In genomic region chr13:107983231-107983847, GRCm38 (mm10) we compare ENCODE assay signal across 36 mouse cellular contexts.
DNase-seq lines count a peak whose midpoint lies in the region; ATAC-seq and TF ChIP-seq lines count a peak whose summit lies in the region.
"Had no signal": no experiment of that assay in that cellular context is flagged by ENCODE, and none has a peak within 500 bp of the region (broad histone marks: within the 10 kb centered on the region; RNA-seq: fewer than 3 reads in every experiment).

No protein-coding gene starts in this region.

- no peak overlapping the region for H3K4me3 ChIP-seq in layer of hippocampus, adult 2 months
- H3K4me3 ChIP-seq in intestine, embryonic 15.5 days (replicated peaks): no peak overlapping the region
- H3K4me3 ChIP-seq in midbrain, embryonic 13.5 days (replicated peaks): no peak overlapping the region
- H3K4me3 ChIP-seq: embryonic facial prominence, embryonic 10.5 days; embryonic facial prominence, embryonic 15.5 days; forebrain, embryonic 12.5 days; heart, embryonic 10.5 days; heart, embryonic 15.5 days; hindbrain, embryonic 12.5 days; kidney, embryonic 15.5 days; limb, embryonic 10.5 days; limb, embryonic 15.5 days; liver, embryonic 13.5 days; midbrain, embryonic 10.5 days; neural tube, embryonic 13.5 days had no signal

- H3K36me3 ChIP-seq in intestine, embryonic 15.5 days: no peaks in the 10 kb centered on the region
- H3K36me3 ChIP-seq in midbrain, embryonic 13.5 days: no peaks in the 10 kb centered on the region
- H3K36me3 ChIP-seq: embryonic facial prominence, embryonic 10.5 days; embryonic facial prominence, embryonic 15.5 days; forebrain, embryonic 12.5 days; G1E; heart, embryonic 10.5 days; heart, embryonic 15.5 days; hindbrain, embryonic 12.5 days; kidney, embryonic 15.5 days; limb, embryonic 10.5 days; limb, embryonic 15.5 days; liver, embryonic 13.5 days; midbrain, embryonic 10.5 days; neural tube, embryonic 13.5 days had no signal

- TF ChIP-seq CTCF in layer of hippocampus, adult 2 months (conservative IDR thresholded peaks at IDR 0.05): peak; percentile 49

- ATAC-seq in intestine, embryonic 15.5 days: peak; percentile 41; the same call in 1 of the 2 replicates
- no peak for ATAC-seq in midbrain, embryonic 13.5 days
- ATAC-seq: activated CD4-positive, CD25-positive, alpha-beta regulatory T cell, adult 4 months; CD4-positive, CD25-positive, alpha-beta regulatory T cell, adult 4 months; forebrain, postnatal 0 days; hindbrain, postnatal 0 days had no signal

- H3K9ac ChIP-seq in intestine, embryonic 15.5 days: no peak overlapping the region
- H3K9ac ChIP-seq in midbrain, embryonic 13.5 days (replicated peaks): no peak overlapping the region
- H3K9ac ChIP-seq: embryonic facial prominence, embryonic 15.5 days; forebrain, embryonic 12.5 days; forebrain, postnatal 0 days; heart, embryonic 15.5 days; hindbrain, embryonic 12.5 days; kidney, embryonic 15.5 days; limb, embryonic 15.5 days; liver, embryonic 13.5 days; neural tube, embryonic 13.5 days had no signal

- no peak overlapping the region for H3K27ac ChIP-seq in layer of hippocampus, adult 2 months
- no peak overlapping the region for H3K27ac ChIP-seq in intestine, embryonic 15.5 days
- no peak overlapping the region for H3K27ac ChIP-seq in midbrain, embryonic 13.5 days
- H3K27ac ChIP-seq: embryonic facial prominence, embryonic 10.5 days; embryonic facial prominence, embryonic 15.5 days; forebrain, embryonic 12.5 days; heart, embryonic 10.5 days; heart, embryonic 15.5 days; hindbrain, embryonic 12.5 days; hindbrain, postnatal 0 days; kidney, embryonic 15.5 days; limb, embryonic 10.5 days; limb, embryonic 15.5 days; liver, embryonic 13.5 days; midbrain, embryonic 10.5 days; neural tube, embryonic 13.5 days had no signal

- no peak for DNase-seq in layer of hippocampus, adult 2 months (ENCODE audit: low spot score in 2 of 2)
- no peak for DNase-seq in layer of hippocampus, postnatal 25 days (ENCODE audit: extremely low spot score in 1 of 2, low spot score in 1 of 2)
- DNase-seq in MEL-GATA-1-ER (ENCODE audit: extremely low read depth, low read depth): peak; percentile 3
- DNase-seq in right cerebral cortex, postnatal 10 days (ENCODE audit: low spot score in 2 of 2): no peak
- DNase-seq in ovary, adult 18-20 months (ENCODE audit: low spot score): no peak
- DNase-seq: adrenal gland, adult 2 months; adrenal gland, postnatal 36 days; cerebellum, adult 2 months; cerebellum, postnatal 14 days; forebrain, postnatal 0 days; kidney, adult 18-20 months; kidney, postnatal 25 days; liver, embryonic 13.5 days; lung, adult 18-20 months; lung, postnatal 10 days; right cerebral cortex, postnatal 14 days; spleen, adult 18-20 months; thymus, adult 2 months; thymus, postnatal 36 days had no signal

- no peaks in the 10 kb centered on the region for H3K9me3 ChIP-seq in intestine, embryonic 15.5 days
- H3K9me3 ChIP-seq in midbrain, embryonic 13.5 days: 0 out of 2 replicates have a peak, but pooled peaks cover 3% of the 10 kb centered on the region
- H3K9me3 ChIP-seq: embryonic facial prominence, embryonic 15.5 days; forebrain, embryonic 12.5 days; G1E; heart, embryonic 10.5 days; heart, embryonic 15.5 days; hindbrain, embryonic 12.5 days; kidney, embryonic 15.5 days; limb, embryonic 10.5 days; limb, embryonic 15.5 days; liver, embryonic 13.5 days; midbrain, embryonic 10.5 days had no signal

- no peaks in the 10 kb centered on the region for H3K27me3 ChIP-seq in intestine, embryonic 15.5 days (replicated peaks)
- no peaks in the 10 kb centered on the region for H3K27me3 ChIP-seq in midbrain, embryonic 13.5 days
- H3K27me3 ChIP-seq: embryonic facial prominence, embryonic 15.5 days; forebrain, embryonic 12.5 days; heart, embryonic 15.5 days; hindbrain, embryonic 12.5 days; kidney, embryonic 15.5 days; limb, embryonic 15.5 days; liver, embryonic 13.5 days; neural tube, embryonic 13.5 days had no signal

- no peak overlapping the region for H3K4me2 ChIP-seq in intestine, embryonic 15.5 days (replicated peaks)
- no peak overlapping the region for H3K4me2 ChIP-seq in midbrain, embryonic 13.5 days (replicated peaks)
- H3K4me2 ChIP-seq: embryonic facial prominence, embryonic 15.5 days; forebrain, embryonic 12.5 days; heart, embryonic 15.5 days; hindbrain, embryonic 12.5 days; kidney, embryonic 15.5 days; limb, embryonic 15.5 days; liver, embryonic 13.5 days; neural tube, embryonic 13.5 days had no signal

- WGBS in intestine, embryonic 15.5 days: 88% methylated on average over 6 of the region's 6 CpGs
- 97% methylated on average over 6 of the region's 6 CpGs for WGBS in midbrain, embryonic 13.5 days

- H3K4me1 ChIP-seq in intestine, embryonic 15.5 days (replicated peaks): no peaks in the 10 kb centered on the region
- no peaks in the 10 kb centered on the region for H3K4me1 ChIP-seq in midbrain, embryonic 13.5 days (replicated peaks)
- H3K4me1 ChIP-seq: embryonic facial prominence, embryonic 10.5 days; embryonic facial prominence, embryonic 15.5 days; forebrain, embryonic 12.5 days; heart, embryonic 10.5 days; heart, embryonic 15.5 days; hindbrain, embryonic 12.5 days; kidney, embryonic 15.5 days; limb, embryonic 10.5 days; limb, embryonic 15.5 days; liver, embryonic 13.5 days; midbrain, embryonic 10.5 days; neural tube, embryonic 13.5 days had no signal
